Mouse (Mus musculus) olfactory bulb, adult 2 months (tissue): ENCODE measurements around the gene Gm11559. TPM values are rescaled to one million over a fixed set of nuclear protein-coding genes. Genes with fewer than 3 reads are reported as not detected.
"Not testable (repeated sequence)": the region's sequence is repeated elsewhere in the genome, so short reads cannot be mapped to it uniquely, and the experiment has no call there.

Experiments
- H3K27ac ChIP-seq: fragments of 200-500 bp; 2 replicates; pipeline ENCODE4 v1.5.1; 2012; ENCODE audit warnings: low read depth, low read length; ENCODE audit not compliant: insufficient read depth
- H3K4me1 ChIP-seq: fragments of 200-500 bp; 2 replicates; pipeline ENCODE4 v1.6.1; 2012; ENCODE audit warnings: low read length; ENCODE audit not compliant: control insufficient read depth, insufficient read depth
- H3K4me3 ChIP-seq: fragments of 200-500 bp; 2 replicates; pipeline ENCODE4 v1.5.1; 2012; ENCODE audit warnings: mild to moderate bottlenecking, low read depth, low read length, moderate library complexity; ENCODE audit not compliant: insufficient read depth
- CTCF ChIP-seq: fragments of 200-500 bp; IDR thresholded peaks from 2 replicates; pipeline ENCODE4 v1.5.1; 2012; ENCODE audit warnings: low read depth, mild to moderate bottlenecking, low read length, moderate library complexity; ENCODE audit not compliant: insufficient read depth
- POLR2A ChIP-seq: fragments of 200-500 bp; IDR thresholded peaks from 2 replicates; pipeline ENCODE4 v1.6.1; 2012; ENCODE audit warnings: mild to moderate bottlenecking, low read depth, low read length, moderate library complexity; ENCODE audit not compliant: insufficient read depth
- WGBS: fragments of 180-500 bp; shearing (Covaris S2); methylation state at CpG from one replicate; pipeline ENCODE4 v1.1.7; 2018; 5-methylcytosine and 5-hydroxymethylcytosine counted together
- polyA plus RNA-seq: library from polyadenylated mRNA; stranded (reverse); fragments of >200 nt; gene quantifications from 2 replicates; pipeline ENCODE4 v1.2.4, GENCODE M21; 2012; ENCODE audit warnings: low replicate concordance; ENCODE audit not compliant: missing spikeins, insufficient read depth, insufficient read length

Gm11559 gene
- not detected in 2 replicates for polyA plus RNA-seq

DNA sequence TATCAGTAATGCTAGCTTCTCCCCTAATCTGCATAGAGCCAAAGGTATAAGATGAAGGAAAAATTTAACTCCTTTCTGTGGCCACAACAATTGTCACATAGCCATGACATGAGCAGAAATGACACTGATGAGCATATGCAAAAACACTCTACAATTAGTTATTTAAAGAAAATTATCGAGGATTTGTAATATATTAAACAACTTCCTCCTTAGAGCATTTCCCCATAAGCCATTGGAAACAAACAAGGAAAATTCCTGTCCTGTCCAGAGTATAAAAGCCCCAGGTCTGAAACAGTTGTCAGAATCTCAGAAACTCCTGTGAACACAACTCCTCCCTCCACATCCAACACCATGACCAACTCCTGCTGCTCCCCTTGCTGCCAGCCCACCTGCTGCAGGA, at the start of gene Gm11559:
TSS of gene Gm11559 (plus strand) at position 301 of the 400 bp plus-strand sequence.
- not testable (repeated sequence) for H3K27ac ChIP-seq, H3K4me1 ChIP-seq
- 66% methylated on average over 1 of the region's 1 CpGs for WGBS

GRCm38 (mm10) chr11:99815566-99815965, 48.7 kb upstream of the Gm11559 start, which contains the start of gene Gm11564:
TSS of gene Gm11564 (minus strand) at chr11:99815666.
- not testable (repeated sequence) for H3K27ac ChIP-seq, H3K4me1 ChIP-seq
- WGBS, result 89% methylated on average over 2 of the region's 2 CpGs

More for the DNA sequence above, at the start of gene Gm11559:
- not testable (repeated sequence) for H3K4me3 ChIP-seq

GRCm38 (mm10) chr11:99837966-99838365, 26.3 kb upstream of the Gm11559 start, which contains the start of gene 2300003K06Rik:
TSS of gene 2300003K06Rik (minus strand) at chr11:99838066.
- H3K27ac ChIP-seq, result no peak within 1 kb of the TSS
- WGBS, result 76% methylated on average over 1 of the region's 1 CpGs
- no peak within 1 kb of the TSS for H3K4me3 ChIP-seq
- TF ChIP-seq POLR2A (no peak), CTCF (no peak)
- no peaks in the 10 kb centered on the region for H3K4me1 ChIP-seq

More at GRCm38 (mm10) chr11:99815566-99815965, 48.7 kb upstream of the Gm11559 start, which contains the start of gene Gm11564:
- H3K4me3 ChIP-seq, result not testable (repeated sequence)

DNA sequence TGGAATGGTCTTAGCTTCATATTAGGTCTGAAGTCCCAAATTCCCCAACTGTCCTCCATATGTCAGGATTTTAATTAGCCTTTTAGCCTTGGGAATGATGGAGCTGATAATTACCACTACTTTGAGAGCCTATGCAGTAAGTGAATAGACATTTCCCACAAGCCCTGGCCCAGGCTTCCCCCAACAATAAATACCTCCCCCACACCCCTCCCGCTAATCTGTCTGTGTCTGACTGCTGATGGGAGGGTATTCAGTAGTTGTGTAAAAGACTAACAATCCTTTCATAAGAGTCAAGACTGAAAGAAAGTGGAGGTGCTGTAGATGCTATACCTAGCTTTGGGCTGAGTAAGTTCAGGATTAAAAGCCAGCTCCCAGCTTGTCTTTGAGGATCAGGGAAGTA, 22.1 kb upstream of the Gm11559 start:
- Histone ChIP-seq H3K4me1 (no peaks in the 10 kb centered on the region), H3K4me3 (no peak overlapping the region), H3K27ac (no peak overlapping the region)
- WGBS, result 40% methylated on average over 1 of the region's 1 CpGs
- TF ChIP-seq CTCF (no peak), POLR2A (no peak)

GRCm38 (mm10) chr11:99846746-99847145, 17.5 kb upstream of the Gm11559 start:
- Histone ChIP-seq H3K4me1 (no peaks in the 10 kb centered on the region), H3K4me3 (no peak overlapping the region), H3K27ac (no peak overlapping the region)
- 96% methylated on average over 2 of the region's 2 CpGs for WGBS
- TF ChIP-seq POLR2A (no peak), CTCF (no peak)

- H3K4me3 ChIP-seq, result no peak within 1 kb of the TSS
These were observed 12.8 kb upstream of the Gm11559 start, which contains the start of gene Krtap4-16 for GRCm38 (mm10) chr11:99851508-99851907. TSS of gene Krtap4-16 (minus strand) at chr11:99851608.

DNA sequence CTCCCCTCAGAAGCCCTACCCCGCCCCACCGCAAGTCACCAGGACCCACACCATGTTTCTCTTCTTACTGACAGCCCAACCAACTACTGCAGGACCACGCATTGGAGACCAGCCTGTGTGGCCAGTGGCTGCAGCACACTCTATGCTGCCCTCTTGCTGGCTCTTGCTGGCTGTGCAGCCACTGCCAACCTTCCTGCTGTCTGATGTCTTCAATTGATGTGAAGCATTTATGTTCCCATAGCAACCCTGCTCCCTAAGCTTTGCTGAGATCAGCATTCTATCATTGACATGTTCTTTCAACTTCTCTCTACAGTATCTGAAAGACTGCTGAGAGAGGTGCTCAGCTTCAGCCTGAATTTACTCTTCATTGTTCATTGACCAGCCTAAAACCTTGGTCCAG, 10.2 kb upstream of the Gm11559 start:
- no peak for TF ChIP-seq CTCF
- no peak for TF ChIP-seq POLR2A
- no peak overlapping the region for H3K27ac ChIP-seq
- WGBS, result 62% methylated on average over 3 of the region's 3 CpGs
- H3K4me1 ChIP-seq, result no peaks in the 10 kb centered on the region
- H3K4me3 ChIP-seq, result no peak overlapping the region

More at GRCm38 (mm10) chr11:99851508-99851907, 12.8 kb upstream of the Gm11559 start, which contains the start of gene Krtap4-16:
- Histone ChIP-seq H3K4me1 (no peaks in the 10 kb centered on the region), H3K27ac (no peak within 1 kb of the TSS)
- TF ChIP-seq CTCF, result no peak
- TF ChIP-seq POLR2A, result no peak

DNA sequence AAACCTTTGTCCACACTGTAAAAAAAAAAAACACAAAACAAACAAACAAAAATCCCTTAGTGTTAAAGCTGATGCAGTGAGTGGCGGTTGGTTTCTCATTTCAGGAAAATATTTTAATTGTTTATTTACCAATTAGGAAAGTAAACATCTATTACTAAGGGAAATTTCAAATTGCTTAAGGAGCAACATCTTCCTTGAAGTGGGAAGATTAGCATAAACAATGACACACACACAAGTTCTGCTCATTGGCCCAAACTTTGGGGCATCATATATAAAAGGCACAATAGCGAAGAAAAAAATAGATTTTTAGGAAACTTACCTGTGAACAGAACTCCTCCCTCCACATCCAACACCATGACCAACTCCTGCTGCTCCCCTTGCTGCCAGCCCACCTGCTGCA, 6.7 kb upstream of the Gm11559 start, which contains the start of gene Gm11568:
TSS of gene Gm11568 (plus strand) at position 301 of the 400 bp plus-strand sequence.
- TF ChIP-seq CTCF (no peak), POLR2A (no peak)
- Histone ChIP-seq H3K27ac (no peak within 1 kb of the TSS), H3K4me3 (no peak within 1 kb of the TSS), H3K4me1 (no peaks in the 10 kb centered on the region)
- 88% methylated on average over 2 of the region's 2 CpGs for WGBS

- no peaks in the 10 kb centered on the region for H3K4me1 ChIP-seq
- H3K27ac ChIP-seq, result no peak overlapping the region
- 32% methylated on average over 2 of the region's 2 CpGs for WGBS
- TF ChIP-seq CTCF (no peak), POLR2A (no peak)
- H3K4me3 ChIP-seq, result no peak overlapping the region
These were observed 5.5 kb upstream of the Gm11559 start for GRCm38 (mm10) chr11:99858761-99859160.

DNA sequence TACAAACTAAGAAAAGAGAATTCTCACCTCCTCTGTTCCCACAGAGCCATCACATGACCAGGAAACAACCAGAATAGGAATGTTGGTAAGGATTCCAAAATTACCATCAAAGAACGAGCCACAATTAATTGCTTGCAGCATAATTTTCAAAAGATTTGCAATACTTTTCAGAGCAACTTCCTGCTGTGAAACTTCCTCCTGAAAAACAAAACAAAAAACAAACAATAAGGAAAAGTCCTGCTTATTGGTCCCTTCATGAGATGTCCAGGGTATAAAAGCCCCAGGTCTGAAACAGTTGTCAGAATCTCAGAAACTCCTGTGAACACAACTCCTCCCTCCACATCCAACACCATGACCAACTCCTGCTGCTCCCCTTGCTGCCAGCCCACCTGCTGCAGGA, 8.8 kb downstream of the Gm11559 start, which contains the start of gene Krtap9-1:
TSS of gene Krtap9-1 (plus strand) at position 301 of the 400 bp plus-strand sequence.
- H3K27ac ChIP-seq, H3K4me3 ChIP-seq, H3K4me1 ChIP-seq: not testable (repeated sequence)
- WGBS, result 34% methylated on average over 1 of the region's 1 CpGs

GRCm38 (mm10) chr11:99878887-99879286, 14.6 kb downstream of the Gm11559 start, which contains the start of gene Gm11567:
TSS of gene Gm11567 (plus strand) at chr11:99879187.
- not testable (repeated sequence) for H3K4me3 ChIP-seq, H3K27ac ChIP-seq, H3K4me1 ChIP-seq
- 49% methylated on average over 1 of the region's 1 CpGs for WGBS
